Mouse (Mus musculus): ENCODE results near the gene Gm11554.

DNA sequence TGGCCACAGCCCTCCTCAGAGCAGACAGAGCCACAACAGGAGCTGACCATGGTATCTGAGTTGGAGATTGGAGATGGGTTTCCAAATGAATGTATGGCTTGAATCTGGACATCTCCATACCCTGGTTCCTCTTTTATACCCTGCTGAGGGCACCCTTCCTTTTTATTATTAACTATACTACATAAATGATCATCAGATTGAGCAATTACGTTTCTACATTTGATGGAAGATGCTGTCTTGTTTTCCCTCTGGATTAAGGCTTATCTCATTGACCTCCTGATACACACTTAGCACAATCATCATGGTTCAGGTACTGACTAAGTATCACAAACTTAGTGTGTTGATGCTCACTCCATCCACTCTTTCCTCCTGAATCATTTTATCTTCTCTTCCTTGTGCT lies 33.7 kb upstream of the Gm11554 start, which contains the start of gene 2300003K06Rik:
- TF ChIP-seq CTCF (IDR thresholded peaks at IDR 0.05; ENCODE audit: low read depth): no peak
- no peak for TF ChIP-seq EP300 (IDR thresholded peaks at IDR 0.05; ENCODE audit: low read depth)
